Mouse (Mus musculus) embryo, embryonic 11 days (tissue): ENCODE results near the gene Gabbr2.

ENCODE experiments used
- DNase-seq: peaks from one replicate; pipeline ENCODE4 v3.0.0-alpha.2; 2015

Gabbr2 gene

DNA sequence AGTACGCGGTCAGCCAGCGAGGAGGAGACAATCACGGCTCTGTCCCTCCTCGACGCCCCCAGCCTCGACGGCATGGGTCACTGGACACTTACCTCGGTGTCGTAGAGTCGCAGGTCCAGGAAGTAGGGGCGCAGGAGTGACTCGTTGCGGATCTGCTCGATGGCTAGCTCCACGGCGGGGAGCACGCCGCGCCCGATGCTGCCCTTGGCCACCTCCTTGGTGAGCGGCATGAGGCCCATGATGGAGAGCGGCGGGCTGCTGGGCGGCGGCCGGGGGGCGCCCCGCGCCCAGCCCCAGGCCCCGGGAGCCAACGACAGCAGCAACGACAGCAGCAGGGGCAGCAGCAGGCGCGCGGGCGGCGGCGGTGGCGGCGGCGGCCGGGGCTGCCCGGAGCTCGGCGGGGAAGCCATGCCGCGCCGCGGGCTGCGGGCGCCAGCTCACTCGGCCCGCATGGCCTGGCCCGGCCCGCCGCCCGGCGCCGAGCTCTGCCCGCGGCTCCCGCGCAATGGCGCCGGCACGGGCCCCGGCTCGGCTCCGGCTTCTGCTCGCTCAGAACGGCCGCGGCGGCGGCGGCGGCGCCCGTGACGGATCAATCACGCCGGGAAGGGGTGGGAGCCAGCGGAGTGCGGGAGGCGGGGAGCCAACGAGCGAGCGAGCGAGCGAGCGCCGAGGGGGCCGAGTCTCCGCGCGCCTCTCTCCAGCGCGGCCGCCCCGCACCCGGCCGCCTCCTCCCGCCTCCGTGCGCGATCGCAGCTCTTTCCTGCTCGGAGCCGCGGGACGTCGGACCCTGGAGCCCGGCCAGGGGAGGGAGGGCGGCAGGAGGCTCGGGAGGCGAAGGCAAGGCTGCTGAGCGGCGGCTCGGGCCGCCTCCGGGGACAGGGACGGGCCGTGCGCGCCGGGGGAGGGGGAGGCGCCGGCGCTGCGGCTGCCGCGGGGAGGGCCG lies at the start of gene Gabbr2:
Gene Gabbr2 (minus strand): TSS at position 858 of the 943 bp plus-strand sequence.
- peak; percentile 55 for DNase-seq

DNA sequence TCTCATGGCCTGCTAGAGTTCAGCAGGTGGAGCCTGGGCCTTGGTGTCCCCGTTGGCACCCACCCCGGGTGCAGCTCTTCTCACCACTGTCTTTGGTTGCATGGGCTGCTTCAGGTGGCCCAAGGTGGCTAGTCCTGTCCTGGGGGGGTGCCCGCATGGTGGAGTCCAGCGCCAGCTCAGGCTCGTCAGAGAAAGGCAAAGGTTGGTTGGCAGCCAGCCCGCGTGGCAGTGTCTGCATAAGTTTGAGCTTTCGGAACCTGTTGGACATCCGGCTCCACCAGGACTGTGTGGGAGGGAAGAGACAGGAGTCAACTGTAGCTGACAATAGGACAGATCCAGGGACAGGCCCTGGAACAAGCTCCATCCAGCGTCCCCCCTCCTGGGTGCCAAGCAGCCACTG lies 47.9 kb upstream of the Gabbr2 start:
- DNase-seq = no peak

DNA sequence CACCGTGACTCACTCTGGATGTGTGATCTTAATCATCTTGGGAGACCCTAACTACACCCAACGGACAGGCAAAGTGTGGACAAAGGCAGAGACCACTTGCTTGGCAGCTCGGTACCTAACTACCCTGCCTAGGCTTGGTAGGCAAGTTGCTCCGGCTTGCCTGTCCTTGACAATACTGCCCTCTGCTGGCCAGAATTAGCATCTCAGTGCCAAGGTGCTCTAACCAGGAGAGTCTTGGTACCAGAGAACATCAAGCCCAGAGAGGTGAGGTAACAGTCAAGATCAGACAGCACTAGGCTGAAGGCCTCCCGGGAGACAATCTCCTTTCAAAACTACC lies 45.6 kb upstream of the Gabbr2 start:
- peak; percentile 84 for DNase-seq

DNA sequence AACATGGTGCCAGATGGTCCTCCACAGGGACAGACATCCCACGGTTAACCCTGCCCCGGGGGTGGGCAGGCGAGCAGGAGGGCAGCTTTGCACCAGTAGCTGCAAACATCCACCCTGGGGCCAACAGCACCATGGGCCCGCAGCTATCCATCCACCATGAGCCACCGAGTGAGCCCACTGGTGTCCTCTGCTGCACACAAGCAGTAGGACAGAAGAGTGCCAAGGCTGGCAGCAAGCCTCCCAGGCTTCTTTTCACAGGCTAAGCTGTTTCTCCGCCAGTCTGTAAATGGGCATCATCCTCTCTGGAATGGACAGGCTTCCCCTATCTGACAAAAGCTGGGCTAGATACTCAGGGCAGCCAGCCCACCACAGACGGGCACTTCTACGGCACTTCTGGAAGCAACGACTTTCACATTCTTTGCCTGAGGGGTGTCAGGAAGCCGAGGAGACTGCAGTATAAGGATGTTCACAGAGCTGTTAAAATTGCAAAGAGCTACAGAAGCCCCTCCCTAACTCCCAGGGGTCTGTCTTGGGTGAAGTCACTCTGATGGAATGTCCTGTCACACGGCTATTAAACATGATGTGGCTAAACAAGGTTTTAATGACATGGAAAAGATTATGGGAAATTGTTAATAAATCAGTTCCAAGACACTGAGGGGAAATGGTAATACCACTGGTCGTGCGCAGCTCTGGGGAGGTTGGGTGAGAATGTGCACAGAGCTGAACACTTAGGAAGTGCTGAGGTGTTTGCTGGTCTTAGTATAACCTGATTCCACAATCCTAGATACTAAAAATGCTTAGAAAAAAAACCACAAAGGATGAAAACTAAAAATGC lies 45.0 kb upstream of the Gabbr2 start:
- peak; percentile 16 for DNase-seq

DNA sequence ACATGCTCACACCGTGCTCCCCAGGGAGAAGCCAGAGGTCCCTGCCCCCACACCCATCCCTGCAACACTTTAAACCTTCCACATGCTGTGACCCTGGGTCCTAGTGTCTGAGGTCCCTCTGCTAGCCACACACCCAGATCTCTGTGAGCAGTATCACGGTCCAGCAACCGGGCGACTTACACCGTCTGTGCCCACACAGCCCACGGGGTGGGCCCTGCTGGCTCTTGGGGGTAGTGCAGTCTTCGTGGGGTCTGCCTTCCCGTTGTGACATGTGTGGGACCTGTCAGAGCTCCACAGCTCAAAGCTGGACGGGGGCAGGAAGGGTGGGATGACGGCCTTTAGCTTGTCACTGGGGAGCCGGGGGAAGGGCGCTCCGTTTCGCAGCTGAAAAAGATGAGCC lies 43.9 kb upstream of the Gabbr2 start:
- DNase-seq = no peak

DNA sequence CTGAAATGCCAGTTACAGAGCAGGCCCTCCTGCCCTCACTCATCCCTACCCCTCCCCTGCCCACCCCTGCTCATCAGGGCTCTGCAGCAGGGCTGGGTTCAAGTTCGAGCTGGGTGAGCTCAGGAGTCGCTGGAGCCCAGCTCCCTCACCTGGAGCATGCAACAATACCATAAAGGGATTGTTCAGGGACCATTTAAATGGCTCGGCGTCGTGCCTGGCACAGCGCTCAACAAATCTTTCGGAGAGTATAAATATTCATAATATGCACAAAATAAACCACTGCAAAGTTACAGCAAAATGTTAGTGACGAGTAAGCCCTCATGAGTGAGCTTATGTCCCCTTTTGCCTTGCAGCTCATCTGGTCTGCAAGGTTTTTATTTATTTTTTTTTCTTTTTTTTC lies 40.5 kb upstream of the Gabbr2 start:
- DNase-seq = no peak

DNA sequence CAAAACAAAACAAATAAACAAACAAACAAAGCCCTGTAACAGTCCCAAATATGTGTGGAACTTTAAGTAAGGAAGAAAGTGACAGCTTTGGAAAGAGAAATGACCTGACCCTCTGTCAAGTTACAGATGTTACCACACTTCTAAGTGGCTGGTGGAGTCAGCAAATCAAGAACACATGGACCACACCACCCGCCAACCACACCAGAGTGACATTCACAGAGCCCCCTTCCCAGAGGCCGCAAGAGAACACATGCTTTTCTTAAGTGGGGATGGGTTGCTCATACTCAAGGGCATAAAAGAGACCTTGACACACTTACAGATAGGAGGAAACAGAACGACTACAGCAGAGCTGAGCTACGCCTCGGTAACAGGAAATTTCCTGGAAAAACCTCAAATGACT lies 37.1 kb upstream of the Gabbr2 start:
- DNase-seq = peak; percentile 30

DNA sequence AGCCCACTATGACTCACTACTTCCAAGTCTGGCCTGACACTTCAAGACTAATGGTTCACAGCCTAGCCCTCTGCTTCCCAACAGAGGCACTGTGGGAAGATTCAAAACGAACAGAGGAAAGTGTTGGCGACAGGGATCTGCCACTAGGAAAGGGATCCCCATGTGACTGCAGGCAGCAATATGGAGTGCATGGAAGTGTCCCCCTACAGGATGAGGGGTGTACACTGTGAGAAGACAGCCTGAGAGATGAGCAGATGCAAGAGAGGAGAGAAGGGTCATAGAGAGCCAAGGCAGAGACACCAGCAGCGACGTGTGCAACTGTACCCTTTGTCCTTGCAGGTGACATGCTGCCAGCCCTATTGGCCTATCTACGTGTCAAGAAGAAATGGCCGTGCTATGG lies 32.3 kb upstream of the Gabbr2 start:
- DNase-seq = no peak

DNA sequence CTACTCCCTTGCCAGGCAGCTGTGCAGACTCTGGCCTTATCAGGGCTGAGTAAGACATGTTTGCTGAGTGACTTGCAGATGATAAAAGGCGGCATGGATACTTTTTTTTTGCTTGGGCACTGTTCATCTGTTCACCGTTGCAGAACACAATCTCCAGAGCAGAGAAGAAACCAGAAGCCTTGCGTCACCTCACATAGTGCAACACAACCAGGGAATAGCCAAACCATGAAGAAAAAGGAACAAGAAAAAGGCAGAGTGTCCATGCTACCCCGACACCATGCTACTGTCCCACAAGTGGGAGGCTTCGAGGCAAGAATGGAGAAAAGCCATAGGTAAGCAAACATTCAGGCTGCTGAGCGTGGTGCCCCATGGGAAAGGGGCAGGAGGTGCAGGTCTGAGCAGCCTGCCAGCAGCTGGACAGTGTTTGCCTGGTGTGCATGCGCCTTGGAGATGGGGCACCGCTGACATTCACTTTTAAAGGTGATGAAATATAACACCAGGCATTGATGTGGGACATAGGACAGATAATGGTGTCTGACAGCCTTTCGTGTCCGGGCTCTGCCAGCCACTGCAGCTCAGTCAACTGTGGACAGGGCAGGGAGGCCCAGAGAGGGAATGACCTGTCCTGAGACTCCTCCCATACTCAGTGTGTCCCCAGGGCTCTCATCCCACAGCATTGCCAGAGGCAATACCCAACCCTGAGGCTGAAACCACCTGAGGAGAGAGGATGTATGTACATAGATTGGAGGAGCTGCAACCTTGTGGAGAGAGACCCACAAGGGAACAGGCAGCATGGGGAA lies 31.3 kb upstream of the Gabbr2 start:
- no peak for DNase-seq

DNA sequence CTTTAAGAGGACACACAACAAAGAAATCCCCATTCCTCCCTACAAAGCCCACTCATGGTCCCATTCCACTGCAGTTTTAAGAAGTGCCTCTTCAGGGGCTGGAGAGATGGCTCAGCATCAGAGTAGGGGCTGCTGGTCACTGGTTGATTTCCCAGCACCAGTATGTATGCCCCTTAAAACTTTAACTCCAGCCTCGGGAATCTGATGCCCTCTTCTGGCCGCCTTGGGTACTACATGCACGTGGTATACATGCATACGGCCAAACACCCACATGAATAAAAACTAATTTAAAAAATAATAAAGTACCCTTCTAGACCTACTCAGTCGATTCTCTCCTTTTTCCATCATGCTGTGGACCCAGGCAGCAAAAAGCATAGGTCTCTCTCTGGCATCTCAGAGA lies 28.9 kb upstream of the Gabbr2 start:
- peak; percentile 49 for DNase-seq

DNA sequence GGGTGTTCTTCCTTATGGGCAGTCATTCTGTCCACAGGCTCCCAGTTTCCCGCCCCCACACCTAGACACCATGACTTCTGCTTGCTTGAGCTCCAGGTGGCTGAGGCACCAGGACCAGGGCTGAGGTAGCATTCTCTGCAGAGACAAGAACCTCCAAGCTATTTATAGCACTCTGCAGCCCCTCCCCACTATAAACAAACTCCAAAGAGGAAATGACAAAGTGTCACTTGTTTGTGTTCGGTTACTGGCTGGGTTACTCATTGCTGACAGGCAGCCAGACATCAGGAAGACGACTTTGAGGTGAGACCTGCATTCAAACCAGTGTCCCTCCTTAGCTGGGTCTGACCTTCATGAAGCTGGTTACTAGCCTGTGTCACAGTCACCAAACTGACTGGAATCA lies 23.5 kb upstream of the Gabbr2 start:
- DNase-seq = no peak

DNA sequence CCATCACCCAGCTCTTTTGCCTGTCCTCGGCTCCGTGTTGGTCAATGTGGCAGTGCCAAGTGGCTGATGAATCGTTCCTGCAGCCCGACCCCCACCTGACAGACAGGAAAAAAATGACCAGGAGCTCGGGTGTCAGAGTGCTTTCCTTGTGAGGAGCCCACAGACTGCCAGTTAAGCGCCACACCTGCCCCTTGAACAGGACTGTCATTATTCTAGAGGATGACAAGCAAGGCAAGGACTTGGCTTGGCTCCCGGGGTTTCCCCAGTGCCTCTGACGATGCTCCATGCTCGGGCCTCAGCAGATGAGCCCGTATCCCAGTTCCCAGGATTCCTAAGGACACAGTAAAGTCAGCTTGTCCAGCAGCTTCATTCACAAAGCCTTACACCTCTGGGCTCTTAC lies 20.8 kb upstream of the Gabbr2 start:
- DNase-seq = no peak

DNA sequence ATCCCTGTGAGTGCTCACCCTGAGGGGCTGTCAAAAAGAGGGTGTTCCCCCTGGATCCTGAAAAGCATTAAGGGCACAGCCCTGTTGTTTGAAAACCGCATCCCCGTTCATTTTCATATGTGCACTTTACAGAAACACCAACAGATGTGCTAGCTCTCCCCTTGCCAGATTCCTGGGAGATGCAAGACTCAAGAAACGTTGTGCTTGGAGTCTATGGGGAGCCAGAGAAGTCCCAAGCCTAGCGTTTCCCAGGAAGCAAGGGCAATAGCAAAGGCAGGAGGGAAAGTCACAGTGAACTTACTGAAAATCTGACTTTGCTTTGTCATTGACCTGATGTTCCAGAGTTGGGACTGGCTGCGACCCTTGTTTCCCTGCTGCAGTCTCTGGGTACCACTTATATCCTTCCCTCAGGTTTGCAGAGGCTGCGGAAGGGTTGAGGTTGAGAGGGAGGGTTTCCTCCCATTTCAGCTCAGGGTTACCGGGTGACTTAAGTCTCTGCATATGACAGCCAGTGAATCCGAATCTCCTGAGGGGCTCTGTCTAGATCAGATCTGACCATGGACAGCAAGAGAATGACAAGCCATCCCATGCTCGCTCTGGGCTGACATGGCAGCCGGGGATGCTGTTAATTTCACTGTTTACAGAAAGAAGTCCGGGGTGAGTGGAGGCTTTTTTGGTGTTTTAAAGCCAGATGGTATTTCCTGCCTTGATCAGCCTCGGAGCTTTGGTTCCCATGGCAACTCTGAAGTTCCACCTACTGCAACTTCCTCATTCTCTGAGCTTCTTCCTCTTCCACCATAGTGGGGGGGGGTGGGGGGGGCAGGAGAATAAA lies 18.9 kb upstream of the Gabbr2 start:
- DNase-seq = peak; percentile 37

DNA sequence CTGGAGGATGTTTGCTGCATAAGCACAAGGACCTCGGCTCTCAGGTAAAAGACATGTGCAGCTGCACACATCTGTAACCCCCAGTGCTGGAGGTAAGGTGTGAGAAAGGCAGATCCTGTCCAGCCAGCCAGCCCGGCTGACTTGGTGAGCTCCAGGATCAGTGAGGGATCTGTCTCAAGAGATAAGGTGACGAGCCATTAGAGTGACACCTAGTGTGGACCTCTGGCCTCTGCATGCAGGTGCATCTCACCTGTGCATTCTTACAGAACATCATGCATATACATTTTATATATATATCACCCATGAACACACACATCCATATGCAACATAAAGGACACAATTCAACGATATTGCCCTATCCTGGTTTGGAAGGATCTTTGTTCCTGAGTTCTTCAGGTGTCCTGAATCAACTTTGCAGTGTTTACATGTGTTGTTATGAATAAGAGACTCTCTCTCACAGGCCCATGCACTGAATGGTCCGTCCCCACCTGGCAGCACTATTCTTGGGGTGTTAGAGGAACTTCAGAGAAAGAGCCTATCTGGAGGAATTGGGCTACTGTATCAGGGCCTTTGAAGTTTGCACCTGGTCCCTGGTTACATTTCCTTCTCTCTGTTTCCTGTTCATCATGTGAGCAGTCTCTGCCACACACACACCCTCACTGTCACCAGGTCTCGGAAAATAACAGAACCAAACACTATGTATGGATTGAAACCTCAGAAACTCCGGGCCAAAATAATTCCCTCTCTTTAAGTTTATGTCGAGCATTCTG lies 9.1 kb upstream of the Gabbr2 start:
- DNase-seq = no peak

DNA sequence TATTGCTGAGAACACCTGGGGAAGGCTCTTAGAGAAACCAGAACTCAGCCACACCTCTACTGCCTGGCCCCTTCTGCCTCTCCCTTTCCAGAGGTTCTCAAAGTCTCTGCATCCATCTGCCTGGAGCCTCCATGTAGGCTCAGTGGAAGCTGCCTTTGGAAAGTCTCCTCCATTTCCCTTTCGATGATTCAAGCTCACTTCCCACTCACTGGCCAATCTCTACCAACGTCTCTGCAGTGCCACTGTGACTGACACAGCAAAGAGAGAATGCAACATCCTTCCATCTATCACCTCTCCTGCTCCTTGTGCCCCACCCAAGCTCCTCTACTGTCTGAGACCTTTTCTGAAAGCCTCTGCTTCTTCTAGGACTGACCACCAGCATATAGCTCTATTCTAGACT lies 6.3 kb upstream of the Gabbr2 start:
- no peak for DNase-seq

DNA sequence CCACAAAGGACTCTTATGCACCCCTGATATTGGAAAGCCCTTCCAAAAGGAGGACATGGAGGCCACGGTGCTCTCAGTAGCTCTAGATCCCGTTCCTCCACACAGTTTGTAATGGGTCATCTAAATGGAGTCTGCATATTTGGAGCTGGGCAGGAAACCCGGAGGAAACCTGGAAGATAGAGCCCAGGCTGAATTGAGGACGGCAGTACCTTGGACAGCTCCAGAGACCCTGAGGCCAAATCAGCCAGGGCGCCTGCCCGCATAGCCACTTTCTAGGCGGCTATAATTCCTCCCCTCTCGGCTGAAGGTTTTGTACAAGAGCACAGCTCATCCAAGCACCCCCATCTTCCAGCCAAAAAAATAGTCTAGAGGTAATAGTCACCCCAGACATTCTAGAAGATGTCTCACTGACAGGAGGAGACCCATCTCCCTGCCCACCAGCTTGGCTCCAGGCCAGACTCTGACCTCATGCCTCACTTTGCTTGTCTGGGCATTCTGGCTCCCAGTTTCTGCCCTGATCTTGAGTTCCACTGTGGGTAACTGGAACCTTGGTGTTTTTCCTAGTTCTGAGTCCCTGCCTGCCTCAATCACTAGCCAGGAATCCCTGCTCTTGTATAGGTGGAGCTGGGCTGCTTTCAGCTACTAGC lies 1.3 kb upstream of the Gabbr2 start:
- peak; percentile 81 for DNase-seq

DNA sequence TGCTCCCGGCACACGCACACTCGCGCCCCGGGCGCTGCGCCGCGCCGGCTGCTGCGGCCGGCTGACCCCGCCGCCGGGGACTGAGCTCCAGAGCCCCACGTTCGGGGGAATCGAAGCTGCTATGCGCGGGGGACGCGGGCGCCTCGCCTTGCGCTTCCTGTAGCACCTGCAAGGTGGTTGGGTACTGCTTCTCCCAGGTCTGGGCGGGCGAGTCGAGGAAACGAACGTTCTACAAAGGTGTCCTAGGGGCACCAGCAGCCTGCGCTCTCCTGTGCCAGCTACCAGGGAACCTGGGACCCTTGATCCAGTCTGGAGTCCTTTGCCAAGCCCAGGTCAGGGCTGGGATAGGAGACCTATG lies 265 bp upstream of the Gabbr2 start:
- no peak for DNase-seq

DNA sequence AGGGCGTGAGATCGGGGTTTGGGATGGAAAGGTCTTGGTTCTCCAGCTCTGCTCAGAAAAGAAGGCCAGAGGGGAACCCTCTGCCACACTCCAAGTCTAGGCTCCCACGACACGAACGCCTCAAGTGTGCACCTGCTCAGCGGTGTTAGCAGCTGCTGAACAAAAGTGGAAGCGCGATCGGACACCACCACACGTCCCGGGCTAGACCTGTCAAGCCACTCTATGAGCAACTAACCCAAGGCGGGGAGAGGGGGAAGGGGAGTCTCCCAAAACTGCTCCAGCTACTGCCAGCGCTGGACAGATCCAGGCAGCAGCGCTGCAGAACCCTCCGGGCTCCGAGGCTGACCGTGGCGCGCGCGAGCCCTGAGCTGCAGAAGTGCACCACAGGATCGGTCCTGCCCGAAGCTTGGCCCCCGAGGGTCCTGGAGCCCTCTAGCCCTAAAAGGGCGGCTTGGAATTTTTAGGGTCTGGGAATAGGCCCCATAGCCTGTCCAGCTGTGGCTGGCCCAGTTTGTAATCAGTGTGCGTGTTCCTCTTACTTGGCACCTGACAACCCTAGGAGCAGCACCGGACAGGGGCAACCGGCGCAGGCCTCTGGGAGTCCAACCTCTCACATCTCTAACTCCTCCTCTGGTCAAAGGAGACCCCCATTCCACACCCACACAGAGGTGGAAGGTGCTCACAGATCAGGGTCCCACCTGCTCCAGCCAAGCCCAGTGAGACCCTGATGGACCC lies 1.2 kb downstream of the Gabbr2 start:
- peak; percentile 61 for DNase-seq

DNA sequence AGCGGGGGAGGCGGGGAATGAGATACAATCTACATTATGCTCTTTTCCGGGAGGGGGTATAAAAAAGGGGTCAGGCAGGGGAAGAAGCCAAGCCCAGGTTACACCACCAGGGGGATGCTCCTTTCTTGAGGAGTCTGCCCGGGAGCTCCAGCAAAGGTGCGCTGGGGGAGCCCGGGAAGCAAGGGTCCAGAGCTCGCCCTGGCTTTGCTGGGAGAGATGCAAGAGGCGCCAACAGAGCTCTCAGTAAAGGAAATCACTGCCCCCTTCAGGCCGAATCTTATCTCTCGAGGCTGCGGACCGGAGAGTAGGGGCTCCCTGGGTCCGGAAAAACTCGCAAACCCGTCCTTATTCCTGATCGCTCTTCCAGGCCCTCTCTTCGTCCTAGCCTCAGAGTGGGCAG lies 1.8 kb downstream of the Gabbr2 start:
- DNase-seq = peak; percentile 83

DNA sequence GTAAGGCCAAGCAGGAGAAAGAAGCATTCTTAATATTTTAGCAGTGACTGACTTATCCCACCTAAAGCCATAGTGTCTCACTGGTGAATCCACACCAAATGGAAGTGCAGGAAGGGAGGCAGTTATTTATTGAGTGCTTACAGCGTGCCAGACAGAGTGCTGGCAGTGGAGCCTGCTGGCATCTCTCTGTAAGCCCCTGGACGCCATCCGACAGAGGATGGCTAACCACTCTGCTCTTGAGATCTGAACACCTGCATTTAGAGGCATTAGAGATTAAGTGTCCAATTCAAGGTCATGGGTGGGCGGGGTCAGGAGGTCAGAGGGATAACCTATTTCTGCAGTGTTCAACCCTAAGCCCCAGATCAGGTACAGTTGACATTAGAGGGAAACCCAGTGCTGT lies 2.8 kb downstream of the Gabbr2 start:
- DNase-seq = no peak
